Mouse (Mus musculus) thymus, postnatal 14 days (tissue): ENCODE data around the gene Tbxas1.

ENCODE experiments used
- DNase-seq: peaks from one replicate; pipeline ENCODE4 v3.0.0; 2021

Tbxas1 gene

GRCm38 (mm10) chr6:39005267-39005944 lies 130.2 kb downstream of the Tbxas1 start:
- DNase-seq, result no peak

GRCm38 (mm10) chr6:39005945-39006572 lies 130.9 kb downstream of the Tbxas1 start:
- no peak for DNase-seq

GRCm38 (mm10) chr6:39007223-39007622 lies 132.0 kb downstream of the Tbxas1 start:
- no peak for DNase-seq

GRCm38 (mm10) chr6:39008116-39008515 lies 132.9 kb downstream of the Tbxas1 start:
- DNase-seq, result no peak

- no peak for DNase-seq
Measured at GRCm38 (mm10) chr6:39013034-39013832, 138.0 kb downstream of the Tbxas1 start.

GRCm38 (mm10) chr6:39017942-39018341 lies 142.7 kb downstream of the Tbxas1 start:
- DNase-seq, result no peak

- DNase-seq, result no peak
Measured at GRCm38 (mm10) chr6:39018805-39019204, 143.6 kb downstream of the Tbxas1 start.

GRCm38 (mm10) chr6:39019219-39019618 lies 144.0 kb downstream of the Tbxas1 start:
- DNase-seq, result no peak

GRCm38 (mm10) chr6:39021909-39022308 lies 146.7 kb downstream of the Tbxas1 start:
- DNase-seq, result no peak

GRCm38 (mm10) chr6:39022461-39023181 lies 147.4 kb downstream of the Tbxas1 start:
- no peak for DNase-seq

GRCm38 (mm10) chr6:39024631-39025030 lies 149.4 kb downstream of the Tbxas1 start:
- DNase-seq, result no peak

- no peak for DNase-seq
Measured at GRCm38 (mm10) chr6:39025038-39025437, 149.8 kb downstream of the Tbxas1 start.

GRCm38 (mm10) chr6:39030714-39031113 lies 155.5 kb downstream of the Tbxas1 start:
- no peak for DNase-seq

- DNase-seq, result no peak
Measured at GRCm38 (mm10) chr6:39033676-39034075, 158.5 kb downstream of the Tbxas1 start.

- no peak for DNase-seq
Measured at GRCm38 (mm10) chr6:39035039-39035438, 159.8 kb downstream of the Tbxas1 start.

GRCm38 (mm10) chr6:39036204-39036603 lies 161.0 kb downstream of the Tbxas1 start:
- DNase-seq, result no peak

GRCm38 (mm10) chr6:39040451-39040850 lies 165.2 kb downstream of the Tbxas1 start:
- no peak for DNase-seq

GRCm38 (mm10) chr6:39049141-39049540 lies 173.9 kb downstream of the Tbxas1 start:
- DNase-seq, result no peak

GRCm38 (mm10) chr6:39050836-39051235 lies 175.6 kb downstream of the Tbxas1 start:
- DNase-seq, result no peak

GRCm38 (mm10) chr6:39051799-39052556 lies 176.8 kb downstream of the Tbxas1 start:
- no peak for DNase-seq

- no peak for DNase-seq
Measured at GRCm38 (mm10) chr6:39052636-39053035, 177.4 kb downstream of the Tbxas1 start.

- DNase-seq, result no peak
Measured at GRCm38 (mm10) chr6:39054206-39054864, 179.1 kb downstream of the Tbxas1 start.
